Mouse (Mus musculus) C2C12 (cell line): ENCODE results near the gene Asf1b. TPM values are rescaled to one million over a fixed set of nuclear protein-coding genes. Genes with fewer than 3 reads are reported as not detected.
A peak's percentile ranks its signal among the peaks of the same experiment; 100 is the strongest.

Experiments
- H3K27me3 ChIP-seq: one replicate; pipeline ENCODE4 v1.6.1; 2011; ENCODE audit not compliant: control insufficient read depth, insufficient read depth, insufficient read length
- H3K36me3 ChIP-seq: one replicate; pipeline ENCODE4 v1.6.1; 2011; ENCODE audit not compliant: control insufficient read depth, insufficient read depth
- H3K4me3 ChIP-seq: one replicate; pipeline ENCODE4 v1.5.1; 2011; ENCODE audit warnings: mild to moderate bottlenecking, control low read depth; ENCODE audit not compliant: poor library complexity, insufficient read depth, severe bottlenecking
- H3K79me2 ChIP-seq: one replicate; pipeline ENCODE4 v1.6.1; 2011; ENCODE audit not compliant: control insufficient read depth, insufficient read depth
- H3K79me3 ChIP-seq: one replicate; pipeline ENCODE4 v1.6.1; 2011; ENCODE audit warnings: low read depth, control low read depth
- H3ac ChIP-seq: one replicate; pipeline ENCODE3; 2011; ENCODE audit warnings: low read depth; ENCODE audit not compliant: control insufficient read depth, insufficient read length
- CEBPB ChIP-seq: IDR thresholded peaks from one replicate; pipeline ENCODE4 v1.6.1; 2011; ENCODE audit warnings: low read depth, mild to moderate bottlenecking, control low read depth, moderate library complexity
- CTCF ChIP-seq: IDR thresholded peaks from one replicate; pipeline ENCODE4 v1.5.1; 2011; ENCODE audit not compliant: control insufficient read depth, insufficient read depth, insufficient read length
- FOSL1 ChIP-seq: IDR thresholded peaks from one replicate; pipeline ENCODE4 v1.8.0; 2011; ENCODE audit warnings: mild to moderate bottlenecking, low read length; ENCODE audit not compliant: poor library complexity, insufficient read depth, severe bottlenecking
- MAX ChIP-seq: IDR thresholded peaks from one replicate; pipeline ENCODE4 v1.6.1; 2011; ENCODE audit warnings: mild to moderate bottlenecking, control low read depth
- MYOD1 ChIP-seq: IDR thresholded peaks from one replicate; pipeline ENCODE4 v1.6.1; 2011; ENCODE audit warnings: low read depth; ENCODE audit not compliant: control insufficient read depth, insufficient read length
- MYOG ChIP-seq: IDR thresholded peaks from one replicate; pipeline ENCODE4 v1.6.1; 2011; ENCODE audit not compliant: control insufficient read depth, insufficient read length; ENCODE audit errors: extremely low read depth
- USF1 ChIP-seq: IDR thresholded peaks from one replicate; pipeline ENCODE4 v1.6.1; 2011; ENCODE audit warnings: low read depth, mild to moderate bottlenecking, control low read depth, moderate library complexity
- polyA plus RNA-seq: library from polyadenylated mRNA; unstranded; fragments of >200 nt; fragmentation: generic; extraction: Trizol; gene quantifications from one replicate; pipeline ENCODE4 v1.2.1, GENCODE M21; 2012; ENCODE audit warnings: missing spikeins

Gene Asf1b
- polyA plus RNA-seq, 1 experiment = 140 TPM

DNA sequence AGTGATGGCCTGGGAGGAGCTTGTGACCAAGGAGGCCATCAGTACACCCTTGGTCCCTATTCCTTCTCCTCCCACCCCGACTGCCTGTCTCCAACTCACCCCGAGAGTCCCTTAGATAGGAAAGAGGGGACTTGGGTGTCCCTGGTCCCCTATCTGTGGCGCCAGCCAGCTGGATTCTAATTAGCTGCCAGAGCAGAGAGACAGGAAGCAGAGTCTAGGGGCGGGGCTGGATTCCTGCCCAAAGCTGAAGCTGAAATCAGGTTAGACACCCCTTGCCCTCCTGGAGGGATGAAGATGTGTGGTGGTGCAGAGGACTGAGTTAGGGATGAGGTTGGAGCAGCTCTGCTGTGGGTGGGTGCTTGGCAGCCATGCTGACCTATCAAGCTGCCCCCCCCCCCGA, 40.4 kb upstream of the Asf1b start:
- H3K27me3 ChIP-seq = no peaks in the 10 kb centered on the region
- no peak for TF ChIP-seq USF1
- TF ChIP-seq MYOG = no peak
- TF ChIP-seq CTCF = no peak
- H3ac ChIP-seq = no peak overlapping the region
- no peak overlapping the region for H3K4me3 ChIP-seq
- no peaks in the 10 kb centered on the region for H3K36me3 ChIP-seq
- no peaks in the 10 kb centered on the region for H3K79me2 ChIP-seq
- no peaks in the 10 kb centered on the region for H3K79me3 ChIP-seq

- H3K36me3 ChIP-seq = no peaks in the 10 kb centered on the region
- H3K79me2 ChIP-seq = no peaks in the 10 kb centered on the region
- no peak overlapping the region for H3K4me3 ChIP-seq
- TF ChIP-seq CTCF = no peak
- TF ChIP-seq FOSL1 = no peak
- no peak for TF ChIP-seq USF1
- no peak for TF ChIP-seq MYOG
- TF ChIP-seq CEBPB = no peak
- no peak for TF ChIP-seq MAX
- no peak for TF ChIP-seq MYOD1
- no peaks in the 10 kb centered on the region for H3K79me3 ChIP-seq
- H3K27me3 ChIP-seq = no peaks in the 10 kb centered on the region
- no peak overlapping the region for H3ac ChIP-seq
These were observed 39.3 kb upstream of the Asf1b start for GRCm38 (mm10) chr8:83916015-83916414.

DNA sequence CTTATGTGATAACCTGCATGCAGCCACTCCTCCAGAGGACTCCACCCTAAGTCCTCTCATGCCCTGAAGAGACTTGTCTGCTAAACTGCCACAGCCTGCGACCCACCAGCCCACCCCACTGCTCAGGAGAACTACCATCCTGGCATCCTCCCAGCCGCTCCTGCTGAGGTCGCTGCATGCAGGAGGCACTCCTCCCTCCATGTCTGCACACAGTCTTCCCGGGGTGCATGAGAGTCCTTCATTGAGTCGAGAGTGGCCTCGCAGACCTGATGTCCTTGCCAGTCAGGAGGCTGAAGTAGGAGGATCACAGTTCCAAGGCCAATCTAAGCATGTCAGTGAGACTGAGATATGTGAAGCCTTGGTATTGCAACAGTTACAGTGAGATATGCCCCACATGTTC, 37.7 kb upstream of the Asf1b start:
- no peaks in the 10 kb centered on the region for H3K36me3 ChIP-seq

DNA sequence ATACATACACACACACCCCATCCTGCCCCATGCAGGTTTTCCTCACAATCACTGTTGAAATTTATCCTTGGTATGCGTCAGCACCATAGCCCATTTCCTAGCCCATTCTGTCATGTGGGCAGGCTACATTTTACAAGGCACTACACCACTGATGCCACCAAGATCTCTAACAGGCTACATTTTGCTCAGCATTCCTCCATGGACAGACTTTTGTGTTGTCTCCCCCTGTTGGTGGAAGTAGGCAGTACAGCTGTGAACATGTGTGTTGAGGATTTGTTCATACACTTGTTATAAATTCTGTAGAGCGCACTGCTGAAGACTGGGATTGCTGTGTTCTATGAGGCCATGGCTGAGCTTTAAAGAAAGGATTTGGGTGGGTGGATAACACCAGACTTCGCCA, 33.7 kb upstream of the Asf1b start:
- peak; percentile 54 for TF ChIP-seq CTCF
- no peak for TF ChIP-seq MYOD1
- TF ChIP-seq FOSL1 = no peak
- Histone ChIP-seq H3K79me3 (no peaks in the 10 kb centered on the region), H3K79me2 (no peaks in the 10 kb centered on the region), H3K36me3 (no peaks in the 10 kb centered on the region), H3K4me3 (no peak overlapping the region), H3ac (no peak overlapping the region), H3K27me3 (no peaks in the 10 kb centered on the region)

More for the DNA sequence above, 37.7 kb upstream of the Asf1b start:
- Histone ChIP-seq H3K79me2 (no peaks in the 10 kb centered on the region), H3K79me3 (no peaks in the 10 kb centered on the region), H3ac (no peak overlapping the region), H3K27me3 (no peaks in the 10 kb centered on the region), H3K4me3 (no peak overlapping the region)
- TF ChIP-seq CEBPB (no peak), CTCF (no peak), MYOD1 (no peak), USF1 (no peak), MAX (no peak), MYOG (no peak), FOSL1 (no peak)

GRCm38 (mm10) chr8:83922727-83923126, 32.6 kb upstream of the Asf1b start:
- Histone ChIP-seq H3ac (no peak overlapping the region), H3K27me3 (no peaks in the 10 kb centered on the region), H3K4me3 (no peak overlapping the region), H3K79me3 (no peaks in the 10 kb centered on the region), H3K79me2 (no peaks in the 10 kb centered on the region), H3K36me3 (no peaks in the 10 kb centered on the region)
- TF ChIP-seq FOSL1 (no peak), MYOG (no peak), MAX (no peak), MYOD1 (no peak), CTCF (no peak), CEBPB (no peak), USF1 (no peak)

DNA sequence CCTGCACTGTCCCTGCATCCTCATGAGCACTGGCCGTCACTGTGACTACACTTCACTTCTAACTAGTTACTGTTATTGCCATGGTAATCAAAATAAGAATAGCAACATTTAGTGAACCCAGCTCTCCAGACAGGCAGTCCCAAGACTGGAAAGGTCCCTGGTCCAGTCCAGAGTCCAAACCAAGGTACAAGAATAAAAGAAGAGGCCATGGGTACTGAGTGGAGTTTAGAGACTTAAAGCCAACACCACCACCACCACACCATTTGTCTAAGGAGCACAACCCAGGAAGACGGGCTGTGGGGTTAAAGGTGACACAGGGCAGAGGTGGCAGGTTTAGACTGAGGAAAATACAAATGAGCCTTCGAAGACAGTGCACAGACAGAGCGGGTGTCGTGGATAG, 30.7 kb upstream of the Asf1b start:
- no peaks in the 10 kb centered on the region for H3K79me2 ChIP-seq
- no peaks in the 10 kb centered on the region for H3K79me3 ChIP-seq
- TF ChIP-seq USF1 = no peak
- no peak for TF ChIP-seq MYOG
- TF ChIP-seq CEBPB = no peak
- TF ChIP-seq FOSL1 = no peak
- no peak for TF ChIP-seq MAX
- H3ac ChIP-seq = no peak overlapping the region
- H3K27me3 ChIP-seq = no peaks in the 10 kb centered on the region
- H3K4me3 ChIP-seq = no peak overlapping the region
- no peaks in the 10 kb centered on the region for H3K36me3 ChIP-seq

DNA sequence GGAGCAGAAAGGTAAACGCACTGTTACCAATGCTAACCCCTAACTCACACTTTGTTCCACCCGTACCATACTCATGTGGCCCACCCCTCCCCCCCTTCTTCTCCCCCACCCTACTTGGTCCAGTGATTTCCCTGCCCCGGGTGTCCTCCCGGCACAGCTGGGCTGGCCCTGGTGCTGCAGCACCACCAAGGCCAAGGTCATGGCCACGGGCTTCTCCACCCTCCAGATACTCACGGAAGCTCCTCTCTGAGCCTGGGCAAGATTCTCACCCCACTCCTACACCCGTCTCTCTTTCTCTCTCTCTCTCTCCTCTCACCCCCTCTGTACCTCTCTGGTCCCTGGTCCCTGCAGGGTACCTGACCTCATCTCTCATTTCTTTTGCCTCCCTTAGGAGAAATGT, 29.0 kb upstream of the Asf1b start:
- no peaks in the 10 kb centered on the region for H3K79me3 ChIP-seq
- peaks cover 5% of the 10 kb centered on the region for H3K36me3 ChIP-seq
- TF ChIP-seq MYOG (no peak), USF1 (no peak), FOSL1 (no peak), MYOD1 (no peak), CTCF (no peak), MAX (no peak), CEBPB (no peak)
- H3K79me2 ChIP-seq = no peaks in the 10 kb centered on the region
- no peak overlapping the region for H3ac ChIP-seq
- H3K4me3 ChIP-seq = no peak overlapping the region
- no peaks in the 10 kb centered on the region for H3K27me3 ChIP-seq
